In genomic region chr2:123364204-123364603, GRCm38 (mm10) we compare ENCODE assay signal across 17 mouse cellular contexts.
DNase-seq lines count a peak whose midpoint lies in the region; ATAC-seq lines count a peak whose summit lies in the region.
"Had no signal": no experiment of that assay in that cellular context is flagged by ENCODE, and none has a peak within 500 bp of the region (broad histone marks: within the 10 kb centered on the region; RNA-seq: fewer than 3 reads in every experiment).

No protein-coding gene starts in this region.

- no peak overlapping the region for H3K4me2 ChIP-seq in forebrain, embryonic 11.5 days (ENCODE audit: low read depth, low read length, severe bottlenecking)
- no peak overlapping the region for H3K4me2 ChIP-seq in midbrain, embryonic 15.5 days
- H3K4me2 ChIP-seq in midbrain, embryonic 14.5 days (ENCODE audit: low read length): no peak overlapping the region
- H3K4me2 ChIP-seq in forebrain, embryonic 13.5 days: no peak overlapping the region
- H3K4me2 ChIP-seq: embryonic facial prominence, embryonic 13.5 days; limb, embryonic 13.5 days had no signal

- no peaks in the 10 kb centered on the region for H3K27me3 ChIP-seq in forebrain, embryonic 11.5 days (ENCODE audit: control insufficient read depth, insufficient read depth, low read length)
- H3K27me3 ChIP-seq in forebrain, embryonic 10.5 days (ENCODE audit: poor library complexity, severe bottlenecking): no peaks in the 10 kb centered on the region
- H3K27me3 ChIP-seq in midbrain, embryonic 15.5 days (replicated peaks): no peaks in the 10 kb centered on the region
- no peaks in the 10 kb centered on the region for H3K27me3 ChIP-seq in midbrain, embryonic 14.5 days (ENCODE audit: control insufficient read depth, insufficient read depth, low read length)
- H3K27me3 ChIP-seq in forebrain, embryonic 13.5 days: no peaks in the 10 kb centered on the region
- H3K27me3 ChIP-seq: embryonic facial prominence, embryonic 13.5 days; limb, embryonic 13.5 days had no signal

- no peaks in the 10 kb centered on the region for H3K9me3 ChIP-seq in forebrain, embryonic 11.5 days (ENCODE audit: control insufficient read depth, low read length)
- H3K9me3 ChIP-seq in forebrain, embryonic 10.5 days: no peaks in the 10 kb centered on the region; the same call in 1 of the 2 replicates
- no peaks in the 10 kb centered on the region for H3K9me3 ChIP-seq in midbrain, embryonic 15.5 days
- H3K9me3 ChIP-seq in midbrain, embryonic 14.5 days (ENCODE audit: control insufficient read depth, low read length): no peaks in the 10 kb centered on the region
- no peaks in the 10 kb centered on the region for H3K9me3 ChIP-seq in forebrain, embryonic 13.5 days (replicated peaks)
- H3K9me3 ChIP-seq: embryonic facial prominence, embryonic 13.5 days; limb, embryonic 13.5 days had no signal

- no peaks in the 10 kb centered on the region for H3K4me1 ChIP-seq in forebrain, embryonic 11.5 days (replicated peaks; ENCODE audit: control insufficient read depth, insufficient read depth, low read length)
- no peaks in the 10 kb centered on the region for H3K4me1 ChIP-seq in forebrain, embryonic 10.5 days
- no peaks in the 10 kb centered on the region for H3K4me1 ChIP-seq in midbrain, embryonic 15.5 days
- H3K4me1 ChIP-seq in midbrain, embryonic 14.5 days (ENCODE audit: control insufficient read depth, insufficient read depth, low read length): no peaks in the 10 kb centered on the region
- H3K4me1 ChIP-seq in forebrain, embryonic 13.5 days: peaks cover 6% of the 10 kb centered on the region; the same call in 1 of the 2 replicates
- H3K4me1 ChIP-seq: embryonic facial prominence, embryonic 13.5 days; limb, embryonic 13.5 days had no signal

- peak; percentile 51 for DNase-seq in forebrain, embryonic 11.5 days (ENCODE audit: low spot score)
- DNase-seq in forebrain, embryonic 10.5 days (ENCODE audit: extremely low spot score, low spot score): no peak
- DNase-seq in midbrain, embryonic 14.5 days: no peak
- DNase-seq in retina, adult 2 months (ENCODE audit: low read depth, low spot score): peak; percentile 3
- DNase-seq in liver: no peak
- DNase-seq in spleen, postnatal 10 days (ENCODE audit: low spot score in 2 of 2): no peak
- DNase-seq: adrenal gland, postnatal 10 days; cerebellum, postnatal 14 days; liver, postnatal 0 days; spleen, adult 18-20 months; thymus, postnatal 36 days had no signal

- H3K36me3 ChIP-seq in forebrain, embryonic 11.5 days (ENCODE audit: control insufficient read depth, insufficient read depth, low read length): no peaks in the 10 kb centered on the region
- H3K36me3 ChIP-seq in forebrain, embryonic 10.5 days (replicated peaks): no peaks in the 10 kb centered on the region
- no peaks in the 10 kb centered on the region for H3K36me3 ChIP-seq in midbrain, embryonic 15.5 days (replicated peaks)
- H3K36me3 ChIP-seq in midbrain, embryonic 14.5 days (ENCODE audit: control insufficient read depth, insufficient read depth, low read length): no peaks in the 10 kb centered on the region
- H3K36me3 ChIP-seq in forebrain, embryonic 13.5 days (ENCODE audit: poor library complexity, severe bottlenecking): no peaks in the 10 kb centered on the region
- H3K36me3 ChIP-seq: embryonic facial prominence, embryonic 13.5 days; limb, embryonic 13.5 days had no signal

- no peak overlapping the region for H3K4me3 ChIP-seq in forebrain, embryonic 11.5 days (ENCODE audit: low read depth, low read length)
- H3K4me3 ChIP-seq in forebrain, embryonic 10.5 days: no peak overlapping the region
- no peak overlapping the region for H3K4me3 ChIP-seq in midbrain, embryonic 15.5 days
- no peak overlapping the region for H3K4me3 ChIP-seq in midbrain, embryonic 14.5 days (replicated peaks; ENCODE audit: low read depth, low read length)
- H3K4me3 ChIP-seq in forebrain, embryonic 13.5 days: no peak overlapping the region
- H3K4me3 ChIP-seq: embryonic facial prominence, embryonic 13.5 days; limb, embryonic 13.5 days; myocyte had no signal

- peak; percentile 94 for ATAC-seq in forebrain, embryonic 11.5 days (replicated peaks; ENCODE audit: low FRiP score)
- 0 out of 2 replicates have a peak, but pooled peaks have one; percentile 42 for ATAC-seq in midbrain, embryonic 15.5 days (replicated peaks)
- ATAC-seq in midbrain, embryonic 14.5 days (ENCODE audit: low FRiP score, low TSS enrichment): no peak
- peak; percentile 96 for ATAC-seq in forebrain, embryonic 13.5 days
- ATAC-seq: liver, postnatal 0 days had no signal

- H3K27ac ChIP-seq in forebrain, embryonic 11.5 days (ENCODE audit: low read depth, low read length): no peak overlapping the region
- no peak overlapping the region for H3K27ac ChIP-seq in forebrain, embryonic 10.5 days
- no peak overlapping the region for H3K27ac ChIP-seq in midbrain, embryonic 15.5 days
- no peak overlapping the region for H3K27ac ChIP-seq in midbrain, embryonic 14.5 days (replicated peaks; ENCODE audit: low read depth, low read length)
- no peak overlapping the region for H3K27ac ChIP-seq in forebrain, embryonic 13.5 days
- H3K27ac ChIP-seq: embryonic facial prominence, embryonic 13.5 days; limb, embryonic 13.5 days; stomach, postnatal 0 days had no signal

- H3K9ac ChIP-seq in forebrain, embryonic 11.5 days (ENCODE audit: low read length): no peak overlapping the region
- H3K9ac ChIP-seq in midbrain, embryonic 15.5 days: no peak overlapping the region
- H3K9ac ChIP-seq in midbrain, embryonic 14.5 days (replicated peaks; ENCODE audit: low read length): no peak overlapping the region
- no peak overlapping the region for H3K9ac ChIP-seq in forebrain, embryonic 13.5 days
- H3K9ac ChIP-seq: embryonic facial prominence, embryonic 13.5 days; limb, embryonic 13.5 days; liver, postnatal 0 days had no signal

Comparison
In these comparisons a context has a peak if more than half of its experiments do, and no peak if none do; other contexts are left out.
1. DNase-seq: peak in forebrain, embryonic 11.5 days (single experiment) and retina, adult 2 months (single experiment); none in forebrain, embryonic 10.5 days (single experiment), midbrain, embryonic 14.5 days (single experiment), liver (single experiment) and spleen, postnatal 10 days (0 of 2).